Mouse (Mus musculus) neutrophil, adult 5-6 weeks (primary cell): ENCODE results near the gene Klhdc9. TPM values are rescaled to one million over a fixed set of nuclear protein-coding genes. Genes with fewer than 3 reads are reported as not detected.

Experiments used
- ATAC-seq: fragments of 151-379, 151-347 bp; 2 replicates; pipeline ENCODE4 v1.8.0; 2017; ENCODE audit warnings: mild to moderate bottlenecking, moderate TSS enrichment; ENCODE audit not compliant: insufficient number of reproducible peaks, poor library complexity, low FRiP score, severe bottlenecking; ENCODE audit errors: extremely low read depth
- total RNA-seq: library from RNA; stranded (forward); fragments of 200-1000 nt; gene quantifications from 2 replicates; pipeline ENCODE4 v1.2.3, GENCODE M21; 2017

Gene Klhdc9
- 0.58 TPM in 1 of 2 replicates, not detected in the other for total RNA-seq

DNA sequence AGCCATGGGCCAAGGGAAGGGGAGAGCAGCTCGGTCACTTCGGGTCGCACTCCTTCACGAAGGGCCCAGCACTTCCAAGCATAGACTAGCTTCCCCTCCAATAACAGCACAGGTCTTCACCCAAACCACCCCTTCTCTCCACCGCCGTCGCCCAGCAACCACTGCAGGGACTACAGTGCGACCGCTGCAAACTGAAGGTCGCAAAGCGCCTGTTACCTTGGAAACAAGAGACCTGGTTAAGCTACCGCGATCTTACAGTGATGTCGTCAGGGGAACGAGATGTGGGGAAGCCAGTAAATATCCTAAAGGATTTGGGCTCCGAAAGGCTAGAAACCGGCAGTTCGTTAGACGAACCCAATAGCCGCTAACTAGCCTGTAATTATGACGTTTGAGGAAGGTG lies at the start of gene Klhdc9:
Gene Klhdc9, minus strand, starts transcription at position 143 of the 400 bp plus-strand sequence.
- ATAC-seq: peak; percentile 79

DNA sequence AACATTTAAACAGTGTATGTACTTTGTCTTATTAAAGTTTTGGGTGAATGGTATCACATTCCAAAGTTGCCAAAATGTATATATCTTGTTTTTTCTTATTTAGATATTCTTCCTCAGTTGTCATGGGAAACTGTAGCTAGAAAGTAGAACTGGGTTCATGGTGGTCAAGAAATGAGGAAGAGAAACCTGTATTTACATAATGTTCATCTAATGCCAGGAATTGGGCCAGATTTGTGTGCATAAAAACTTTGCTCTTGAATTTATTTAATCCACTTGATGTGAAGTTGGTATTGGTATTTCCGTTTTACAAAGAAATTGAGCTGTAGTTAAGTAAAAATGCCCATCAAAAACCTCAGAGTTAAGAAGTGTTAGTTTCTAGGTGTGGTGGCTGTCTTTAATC lies 49.6 kb upstream of the Klhdc9 start:
- no peak; the same call in 1 of the 2 replicates for ATAC-seq

DNA sequence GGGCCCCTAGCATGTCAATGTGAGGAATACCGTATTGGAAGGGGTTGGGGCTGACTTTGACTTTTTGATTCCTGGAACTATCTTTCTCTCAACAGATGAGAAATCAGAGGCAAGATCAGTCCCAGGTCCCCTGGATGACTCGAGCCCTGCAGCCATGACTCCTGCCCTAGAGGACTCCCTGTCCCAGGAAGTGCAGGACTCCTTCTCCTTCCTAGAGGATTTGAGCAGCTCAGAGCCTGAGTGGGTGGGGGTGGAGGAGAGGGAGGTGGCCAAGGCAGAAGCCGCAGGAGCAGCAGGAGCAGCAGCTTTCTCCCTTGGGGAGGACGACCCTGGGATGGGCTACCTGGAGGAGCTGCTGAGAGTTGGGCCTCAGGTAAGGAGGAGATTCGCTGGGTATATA lies 46.7 kb upstream of the Klhdc9 start:
- no peak for ATAC-seq

DNA sequence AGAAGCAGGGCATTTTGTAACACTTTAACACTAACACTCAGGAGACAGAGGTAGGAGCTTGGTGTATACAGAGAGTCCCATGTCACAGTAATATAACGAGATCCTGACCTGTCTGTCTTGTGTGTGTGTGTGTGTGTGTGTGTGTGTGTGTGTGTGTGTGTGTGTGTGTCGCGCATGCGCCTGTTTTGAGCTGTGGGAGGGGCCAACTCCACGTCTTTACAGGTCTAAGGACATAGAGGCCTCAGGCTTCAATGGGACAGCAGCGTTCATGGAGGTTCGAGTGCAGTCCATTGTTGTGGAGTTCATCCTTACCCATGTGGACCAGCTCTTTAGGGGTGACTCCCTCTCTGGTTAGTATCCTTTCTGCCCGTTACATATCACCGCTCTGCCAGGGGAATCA lies 42.4 kb upstream of the Klhdc9 start:
- no peak for ATAC-seq

DNA sequence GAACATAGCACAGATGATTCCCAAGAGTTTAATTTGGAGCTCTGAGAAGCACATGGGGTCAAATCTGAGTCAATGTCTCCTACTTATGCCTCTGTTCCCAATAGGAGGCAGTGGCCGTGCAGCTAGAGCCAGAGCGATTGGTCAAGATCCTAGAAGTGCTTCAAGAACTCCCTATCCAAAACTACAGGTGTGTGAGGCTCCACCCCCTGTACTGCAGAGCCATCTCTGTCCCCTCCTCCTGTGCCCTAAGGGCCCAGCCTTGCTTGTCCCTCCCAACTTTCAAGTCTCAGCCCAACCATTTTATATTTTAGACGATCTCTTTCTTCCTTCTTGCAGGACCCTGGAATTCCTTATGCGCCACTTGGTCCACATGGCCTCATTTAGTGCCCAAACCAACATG lies 41.2 kb upstream of the Klhdc9 start:
- ATAC-seq: no peak

DNA sequence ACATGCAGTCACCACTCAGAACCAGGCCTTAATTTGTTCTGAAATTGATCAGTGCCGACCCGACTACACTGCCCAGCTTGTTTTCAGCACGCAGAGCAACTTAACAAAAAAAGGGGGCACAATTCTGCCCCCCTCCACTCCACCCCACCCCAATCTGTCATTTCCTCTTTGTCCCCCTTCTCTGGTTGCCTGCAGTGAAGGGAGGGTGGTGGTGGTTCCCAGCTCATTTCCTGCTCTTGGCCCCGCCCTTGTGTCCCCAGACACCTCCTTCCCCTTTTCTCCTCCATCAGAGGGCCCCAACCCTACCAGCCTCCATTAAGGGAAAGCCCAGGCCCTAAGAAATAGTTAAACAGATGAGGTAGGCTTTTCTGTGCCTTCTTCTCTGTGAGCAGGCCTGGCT lies 29.5 kb upstream of the Klhdc9 start:
- peak; percentile 75 for ATAC-seq

DNA sequence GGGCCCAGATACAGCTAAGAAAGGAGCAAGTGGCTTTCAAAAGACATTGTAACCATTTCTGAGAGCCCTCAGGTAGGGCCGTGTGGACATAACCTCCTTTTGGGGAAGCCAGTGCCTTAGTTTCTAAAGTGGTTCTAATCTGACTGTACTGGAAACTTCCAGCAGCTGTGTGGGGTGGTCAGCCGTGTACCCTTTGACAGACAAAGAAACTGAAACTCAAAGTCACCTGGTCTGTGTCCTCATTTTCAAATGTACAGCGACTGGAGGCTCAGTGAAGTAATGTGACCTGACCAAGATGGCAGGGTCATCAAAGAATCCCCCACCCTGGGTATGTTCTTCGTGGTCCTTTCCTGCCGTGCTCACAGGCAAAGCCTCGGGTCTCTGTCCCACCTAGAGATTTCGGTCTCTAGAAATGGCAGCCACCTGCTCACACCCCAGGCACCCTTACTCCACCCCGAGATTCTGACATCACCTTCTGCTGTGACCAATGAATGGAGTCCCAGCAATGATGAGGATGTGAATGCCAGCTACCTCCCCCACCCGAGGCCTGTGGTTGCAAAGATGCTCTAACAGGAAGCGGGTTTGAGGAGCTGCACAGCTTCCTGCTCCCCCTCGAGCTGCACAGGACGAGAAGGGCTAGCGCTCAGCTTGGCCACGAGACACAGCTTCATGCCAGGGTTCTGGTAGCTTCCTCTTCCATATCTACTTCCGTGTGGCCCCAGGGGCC lies 27.9 kb upstream of the Klhdc9 start, which contains the start of gene Arhgap30:
Gene Arhgap30, plus strand, starts transcription at position 579 of the 727 bp plus-strand sequence.
- peak; percentile 90 for ATAC-seq

DNA sequence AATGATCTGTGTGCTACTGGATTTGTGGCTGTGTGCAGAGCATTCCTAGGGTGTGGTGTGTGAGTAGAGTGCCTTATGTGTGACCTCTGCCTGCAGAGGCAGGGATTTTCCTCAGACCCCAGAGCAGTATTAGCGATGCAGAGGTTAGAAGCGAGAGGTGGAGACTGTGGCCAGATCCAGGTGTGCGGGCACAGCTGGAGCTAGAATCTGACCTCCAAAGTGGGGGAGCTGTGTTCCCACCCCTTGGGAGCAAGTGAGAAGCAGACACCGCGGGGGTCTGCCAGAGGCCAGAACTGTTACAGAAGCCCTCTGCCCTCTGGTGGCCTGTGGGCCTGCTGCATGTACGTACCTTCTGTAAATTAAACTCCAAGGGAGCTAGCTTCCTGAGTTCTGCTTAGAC lies 26.5 kb upstream of the Klhdc9 start:
- no peak for ATAC-seq

DNA sequence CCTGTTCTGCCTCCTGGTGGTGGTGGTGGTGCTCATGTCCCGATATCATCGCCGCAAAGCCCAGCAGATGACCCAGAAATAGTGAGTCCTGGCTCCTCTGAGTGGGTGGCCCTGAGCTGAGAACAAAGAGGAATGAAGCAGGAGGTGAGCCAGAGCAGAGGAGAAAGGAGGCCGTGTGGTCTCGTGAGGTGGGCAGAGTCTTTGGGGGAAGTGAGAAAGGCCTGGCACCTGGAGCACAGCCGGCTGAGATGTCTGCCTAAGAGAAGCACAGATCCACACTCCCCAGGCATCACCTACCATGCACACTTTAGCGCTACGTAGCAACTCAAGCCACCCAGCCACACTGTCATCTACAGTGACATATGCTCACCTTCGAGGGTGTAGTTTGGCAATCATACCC lies 24.6 kb upstream of the Klhdc9 start:
- no peak for ATAC-seq

DNA sequence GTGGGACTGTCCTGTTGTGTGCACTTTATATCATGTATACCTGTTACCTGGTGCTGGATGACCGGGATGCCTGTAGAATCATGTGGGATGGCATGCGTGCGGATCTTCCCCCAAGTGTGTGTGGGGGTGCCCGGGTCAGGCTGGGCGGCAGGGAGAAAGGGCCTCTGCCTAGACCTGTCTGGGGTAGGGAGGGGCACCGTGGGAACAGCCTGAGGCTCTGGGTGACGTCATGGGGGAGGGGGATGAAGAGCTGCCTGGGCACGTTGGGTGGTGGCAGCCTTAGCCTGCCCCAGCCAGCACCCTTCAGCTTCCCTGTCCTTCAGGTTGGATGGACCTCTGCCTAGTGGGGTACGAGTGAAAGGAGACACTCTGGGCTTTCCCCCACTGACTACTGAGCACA lies 23.8 kb upstream of the Klhdc9 start:
- no peak for ATAC-seq

DNA sequence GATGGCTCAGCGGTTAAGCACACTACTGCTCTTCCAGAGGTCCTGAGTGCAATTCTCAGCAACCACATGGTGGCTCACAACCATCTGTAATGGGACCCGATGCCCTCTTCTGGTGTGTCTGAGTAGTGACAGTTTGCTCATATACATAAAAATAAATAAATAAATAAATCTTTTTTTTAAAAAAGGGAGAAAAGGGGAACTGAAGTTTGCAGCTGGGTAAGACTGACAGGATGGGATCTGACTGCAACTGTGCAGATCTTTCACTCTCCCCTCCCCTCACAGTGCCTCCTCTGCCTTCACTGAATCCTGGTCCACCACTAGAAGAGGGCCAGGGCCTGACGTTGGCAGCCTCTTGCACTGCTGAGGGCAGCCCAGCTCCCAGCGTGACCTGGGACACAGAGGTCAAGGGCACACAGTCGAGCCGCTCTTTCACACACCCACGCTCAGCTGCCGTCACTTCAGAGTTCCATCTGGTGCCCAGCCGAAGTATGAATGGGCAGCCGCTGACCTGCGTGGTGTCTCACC lies 21.6 kb upstream of the Klhdc9 start:
- ATAC-seq: no peak

DNA sequence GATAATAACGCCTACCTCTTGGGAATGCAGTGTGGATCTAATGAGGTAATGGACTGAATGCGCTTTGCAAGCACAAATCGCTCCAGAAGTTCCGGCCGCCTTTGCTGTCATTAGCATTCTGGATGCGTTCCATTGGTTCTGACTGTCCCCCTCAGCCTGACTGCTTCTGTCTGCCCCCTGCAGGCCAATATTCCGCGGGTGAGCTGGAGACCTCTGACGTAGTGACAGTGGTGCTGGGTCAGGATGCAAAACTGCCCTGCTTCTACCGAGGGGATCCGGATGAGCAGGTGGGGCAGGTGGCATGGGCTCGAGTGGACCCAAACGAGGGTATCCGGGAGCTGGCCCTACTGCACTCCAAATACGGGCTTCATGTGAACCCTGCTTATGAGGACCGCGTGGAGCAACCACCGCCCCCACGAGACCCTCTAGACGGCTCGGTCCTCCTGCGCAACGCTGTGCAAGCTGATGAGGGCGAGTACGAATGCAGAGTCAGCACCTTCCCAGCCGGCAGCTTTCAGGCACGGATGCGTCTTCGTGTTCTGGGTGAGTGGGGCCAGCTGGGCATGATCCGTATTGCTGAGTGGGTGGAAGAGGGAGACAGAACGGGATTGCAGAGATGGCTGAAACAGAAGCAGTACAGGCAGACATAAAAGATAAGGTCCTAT lies 19.5 kb upstream of the Klhdc9 start:
- peak; percentile 86 for ATAC-seq

DNA sequence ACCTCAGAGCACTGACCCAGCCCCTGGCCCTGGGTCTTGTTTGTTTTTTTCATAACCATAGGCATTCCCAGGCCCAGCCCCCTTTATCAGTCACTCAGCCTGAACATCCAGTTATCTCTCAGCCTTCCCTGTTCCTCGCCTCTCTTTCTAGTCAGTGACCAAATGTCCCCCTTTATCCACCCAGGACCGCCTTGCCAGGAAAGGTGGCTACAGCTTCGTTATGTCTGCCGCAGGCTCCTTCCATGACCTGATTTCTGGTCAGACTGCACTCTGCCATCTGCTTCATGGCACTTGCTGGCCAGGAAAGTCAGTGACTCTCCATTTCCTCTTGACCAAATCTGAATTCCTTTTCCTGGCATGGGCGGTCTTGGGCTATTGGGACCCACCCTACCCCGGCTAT lies 17.7 kb upstream of the Klhdc9 start:
- ATAC-seq: no peak

DNA sequence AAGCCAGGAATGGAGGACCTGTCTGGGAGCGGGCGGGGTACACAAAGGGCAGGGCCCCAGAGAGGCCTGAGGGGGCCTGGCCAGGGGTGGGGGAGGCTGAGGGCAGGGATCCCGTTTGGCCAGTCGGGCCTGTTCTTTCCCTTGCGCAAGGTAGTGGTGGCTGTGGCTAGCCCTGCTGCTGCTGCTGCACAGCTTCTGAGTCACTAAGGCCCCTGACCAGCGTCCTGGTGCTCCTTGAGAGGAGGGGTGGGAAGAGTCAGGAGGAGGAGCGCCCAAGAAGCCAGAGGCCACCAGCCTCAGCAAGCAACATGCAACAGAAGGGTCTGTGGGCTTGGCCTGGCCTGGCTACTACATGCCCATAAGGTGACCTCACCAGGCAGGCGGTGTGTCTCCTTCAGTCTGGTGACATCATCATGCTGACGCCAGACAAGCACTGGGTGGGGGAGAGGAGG lies 15.1 kb upstream of the Klhdc9 start:
- no peak for ATAC-seq

DNA sequence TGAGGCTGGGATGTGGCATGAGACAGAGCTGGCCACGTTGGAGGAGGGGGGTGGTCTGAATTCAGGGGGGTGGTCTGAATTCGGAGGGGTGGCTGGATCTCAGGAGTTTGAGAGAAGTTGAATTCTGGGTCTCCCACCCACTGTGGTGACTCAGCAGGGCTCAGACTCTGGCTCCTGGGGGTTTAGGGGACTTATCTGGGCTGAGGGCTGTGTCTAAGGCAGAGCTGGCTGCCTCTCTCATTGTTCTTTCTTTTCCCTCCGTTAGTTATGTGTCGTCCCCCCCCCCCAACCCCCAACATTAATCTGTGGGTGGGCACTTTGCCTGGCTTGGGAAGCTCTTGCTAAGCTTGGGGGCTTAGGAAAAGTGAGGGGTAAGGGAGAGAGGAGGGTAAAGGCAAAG lies 13.3 kb upstream of the Klhdc9 start:
- no peak for ATAC-seq

DNA sequence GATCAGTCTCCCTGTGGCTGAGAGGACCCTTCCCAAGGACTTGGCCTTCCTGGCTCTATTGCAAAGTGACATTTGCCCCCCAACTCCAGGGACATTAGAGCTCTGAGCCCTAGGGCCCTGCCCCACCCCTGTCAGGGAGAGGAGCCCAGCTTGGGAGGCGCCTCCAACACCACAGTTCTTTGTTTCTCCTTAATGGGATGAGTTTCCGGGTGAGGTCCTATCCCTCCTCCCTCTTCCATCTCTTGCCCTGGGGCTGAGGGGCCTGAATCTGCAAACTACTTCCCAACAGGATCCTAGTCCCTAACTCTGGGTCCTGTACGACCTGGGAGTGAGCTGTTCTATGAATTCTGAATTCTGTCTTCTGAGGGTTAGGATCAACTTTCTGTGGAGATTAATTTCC lies 12.3 kb upstream of the Klhdc9 start:
- ATAC-seq: no peak

DNA sequence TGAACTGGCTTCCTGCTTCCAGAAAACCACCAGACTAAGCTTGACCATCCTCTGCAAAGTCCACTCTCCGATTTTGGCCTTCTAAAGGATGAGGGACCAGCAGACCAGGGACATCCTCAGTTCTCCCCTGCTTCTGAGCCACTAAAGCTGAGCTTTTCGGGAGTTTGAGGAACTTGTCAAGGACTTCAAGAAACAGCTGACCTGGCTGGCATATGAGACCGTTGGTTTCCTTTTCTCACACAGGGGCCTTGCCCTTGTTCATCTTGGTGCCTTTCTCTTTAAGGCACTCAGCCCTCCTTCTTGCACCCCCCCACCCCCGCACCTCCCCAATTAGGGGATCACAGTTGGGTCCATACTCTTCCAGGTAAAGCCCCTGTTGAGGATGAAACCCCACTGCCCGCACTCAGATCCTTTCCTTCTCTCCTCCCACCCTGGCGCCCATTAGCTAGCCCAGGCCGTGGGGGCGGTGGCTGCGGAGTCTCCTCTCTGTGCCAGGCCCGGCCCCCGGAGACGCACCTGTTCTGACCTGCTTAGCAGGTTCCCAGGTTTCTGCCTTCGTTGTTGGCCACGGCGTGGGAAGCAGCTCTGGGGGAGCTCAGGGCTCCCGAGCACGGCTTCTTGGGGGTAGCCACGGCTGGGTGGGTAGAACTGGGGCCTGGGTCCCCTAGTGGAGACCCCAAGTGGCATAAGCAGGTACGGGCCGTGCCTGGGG lies 9.4 kb upstream of the Klhdc9 start, which contains the start of gene Nectin4:
Gene Nectin4, plus strand, starts transcription at position 255 of the 712 bp plus-strand sequence.
- ATAC-seq: peak; percentile 28; the same call in 1 of the 2 replicates

DNA sequence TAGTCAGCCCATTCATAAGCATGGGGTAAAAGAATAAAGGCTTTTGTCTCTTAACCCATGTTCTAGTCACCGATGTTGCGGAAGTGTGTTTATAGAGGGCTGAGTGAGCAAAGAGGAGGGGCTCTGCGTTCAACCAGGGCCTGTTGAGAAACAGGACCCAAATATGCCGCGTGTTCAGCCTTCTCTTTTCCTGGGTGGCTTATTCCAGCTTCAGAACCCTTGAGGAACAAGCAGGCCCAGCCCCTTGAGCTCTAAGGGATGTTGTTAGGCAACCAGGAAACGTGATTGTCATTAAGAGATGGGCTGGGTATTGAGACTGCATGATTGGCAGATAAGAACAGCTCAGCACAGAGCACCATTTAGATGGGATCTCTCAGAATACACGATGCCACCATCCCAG lies 5.3 kb upstream of the Klhdc9 start:
- no peak for ATAC-seq
